Mouse (Mus musculus) limb, embryonic 14.5 days (tissue): ENCODE measurements around the gene Ccl12. TPM values are rescaled to one million over a fixed set of nuclear protein-coding genes. Genes with fewer than 3 reads are reported as not detected.

Source experiments
- ATAC-seq: fragments of 200-750 bp; cut with Nextera tagmentation; 2 replicates; pipeline ENCODE4 v1.8.0; 2017; ENCODE audit warnings: low read depth, moderate number of reproducible peaks, moderate TSS enrichment; ENCODE audit not compliant: low FRiP score
- DNase-seq: peaks from one replicate; pipeline ENCODE4 v3.0.0-alpha.2; 2015; ENCODE audit warnings: low spot score
- H3K27ac ChIP-seq: fragments of 300-500 bp; sonication (generic); replicated peaks from 2 replicates; pipeline ENCODE4 v1.5.1; 2014; ENCODE audit warnings: low read depth, mild to moderate bottlenecking, low read length, moderate library complexity, mixed read lengths
- H3K27me3 ChIP-seq: fragments of 300-500 bp; sonication (generic); 2 replicates; pipeline ENCODE4 v1.6.1; 2014; ENCODE audit warnings: low read length, mixed read lengths; ENCODE audit not compliant: control insufficient read depth, insufficient read depth
- H3K36me3 ChIP-seq: fragments of 300-500 bp; sonication (generic); 2 replicates; pipeline ENCODE4 v1.6.1; 2014; ENCODE audit warnings: mild to moderate bottlenecking, low read length, moderate library complexity, mixed read lengths; ENCODE audit not compliant: control insufficient read depth, insufficient read depth
- H3K4me1 ChIP-seq: fragments of 300-500 bp; sonication (generic); 2 replicates; pipeline ENCODE4 v1.6.1; 2014; ENCODE audit warnings: antibody characterized with exemption, low read length, mixed read lengths; ENCODE audit not compliant: control insufficient read depth, insufficient read depth
- H3K4me2 ChIP-seq: fragments of 300-500 bp; sonication (generic); replicated peaks from 2 replicates; pipeline ENCODE4 v1.6.1; 2014; ENCODE audit warnings: low read depth, mild to moderate bottlenecking, low read length, moderate library complexity; ENCODE audit not compliant: severe bottlenecking
- H3K4me3 ChIP-seq: fragments of 300-500 bp; sonication (generic); replicated peaks from 2 replicates; pipeline ENCODE4 v1.5.1; 2014; ENCODE audit warnings: low read length
- H3K9ac ChIP-seq: fragments of 300-500 bp; sonication (generic); 2 replicates; pipeline ENCODE4 v1.6.1; 2014; ENCODE audit warnings: mild to moderate bottlenecking, low read depth, low read length, moderate library complexity; ENCODE audit not compliant: severe bottlenecking
- H3K9me3 ChIP-seq: fragments of 300-500 bp; sonication (generic); 2 replicates; pipeline ENCODE4 v1.6.1; 2016; ENCODE audit warnings: low read length; ENCODE audit not compliant: control insufficient read depth
- POLR2A ChIP-seq: fragments of 200-500 bp; IDR thresholded peaks from 2 replicates; pipeline ENCODE4 v1.8.0; 2012; ENCODE audit warnings: inconsistent platforms, mild to moderate bottlenecking, moderate library complexity, borderline replicate concordance; ENCODE audit not compliant: insufficient read depth, insufficient read length; ENCODE audit errors: extremely low read depth
- WGBS: fragments of 180-500 bp; shearing (Covaris S2); extraction: QIAGEN DNeasy Blood & Tissue Kit; methylation state at CpG from one replicate; pipeline ENCODE4 v1.1.7; 2014; 5-methylcytosine and 5-hydroxymethylcytosine counted together
- polyA plus RNA-seq, 2 experiments: library from polyadenylated mRNA; depleted of rRNA in 1 of 2; stranded (reverse) in 1 of 2; unstranded in 1 of 2; fragments of >200 nt; fragmentation: Nextera tagmentation in 1 of 2; extraction: Ambion mirVana in 1 of 2; gene quantifications; 2 replicates each; pipeline versions ENCODE4 v1.2.1 to v1.2.3; 2012 to 2014

Ccl12 gene
- polyA plus RNA-seq, 2 experiments = 4.6 to 5.0 TPM

- 68% methylated on average over 3 of the region's 3 CpGs for WGBS
- H3K27me3 ChIP-seq = no peaks in the 10 kb centered on the region
- H3K9ac ChIP-seq = no peak overlapping the region
- no peak overlapping the region for H3K4me2 ChIP-seq
- H3K36me3 ChIP-seq = no peaks in the 10 kb centered on the region
- H3K4me3 ChIP-seq = no peak overlapping the region
- no peak for TF ChIP-seq POLR2A
- ATAC-seq = no peak
- H3K9me3 ChIP-seq = no peaks in the 10 kb centered on the region
- H3K4me1 ChIP-seq = no peaks in the 10 kb centered on the region
- no peak for DNase-seq
- no peak overlapping the region for H3K27ac ChIP-seq
Measured at GRCm38 (mm10) chr11:82080865-82081264, 20.8 kb upstream of the Ccl12 start.

GRCm38 (mm10) chr11:82084360-82084759, 17.3 kb upstream of the Ccl12 start:
- DNase-seq = no peak
- Histone ChIP-seq H3K27me3 (no peaks in the 10 kb centered on the region), H3K27ac (no peak overlapping the region), H3K9me3 (no peaks in the 10 kb centered on the region), H3K4me3 (no peak overlapping the region), H3K4me1 (no peaks in the 10 kb centered on the region), H3K36me3 (no peaks in the 10 kb centered on the region), H3K4me2 (no peak overlapping the region), H3K9ac (no peak overlapping the region)
- 81% methylated on average over 3 of the region's 3 CpGs for WGBS
- ATAC-seq = no peak
- no peak for TF ChIP-seq POLR2A

- H3K9me3 ChIP-seq = no peaks in the 10 kb centered on the region
- no peaks in the 10 kb centered on the region for H3K4me1 ChIP-seq
- no peaks in the 10 kb centered on the region for H3K27me3 ChIP-seq
- H3K9ac ChIP-seq = no peak overlapping the region
- no peak for ATAC-seq
- TF ChIP-seq POLR2A = no peak
- no peak overlapping the region for H3K4me2 ChIP-seq
- WGBS = 81% methylated on average over 10 of the region's 10 CpGs
- DNase-seq = no peak
- H3K36me3 ChIP-seq = no peaks in the 10 kb centered on the region
- H3K27ac ChIP-seq = no peak overlapping the region
- H3K4me3 ChIP-seq = no peak overlapping the region
Measured at GRCm38 (mm10) chr11:82099511-82100323, 1.9 kb upstream of the Ccl12 start.

GRCm38 (mm10) chr11:82101087-82101486, 558 bp upstream of the Ccl12 start:
- Histone ChIP-seq H3K36me3 (no peaks in the 10 kb centered on the region), H3K27ac (no peak overlapping the region), H3K4me3 (no peak overlapping the region), H3K27me3 (no peaks in the 10 kb centered on the region), H3K4me2 (no peak overlapping the region), H3K9ac (no peak overlapping the region), H3K9me3 (no peaks in the 10 kb centered on the region), H3K4me1 (no peaks in the 10 kb centered on the region)
- ATAC-seq = no peak
- no peak for DNase-seq
- no peak for TF ChIP-seq POLR2A
- 74% methylated on average over 4 of the region's 4 CpGs for WGBS

GRCm38 (mm10) chr11:82109611-82110010, 8.0 kb downstream of the Ccl12 start:
- DNase-seq (no peak), ATAC-seq (no peak)
- H3K4me1 ChIP-seq = no peaks in the 10 kb centered on the region
- H3K9ac ChIP-seq = no peak overlapping the region
- no peak overlapping the region for H3K4me2 ChIP-seq
- no peak for TF ChIP-seq POLR2A
- no peak overlapping the region for H3K27ac ChIP-seq
- no peak overlapping the region for H3K4me3 ChIP-seq
- no peaks in the 10 kb centered on the region for H3K9me3 ChIP-seq
- H3K36me3 ChIP-seq = no peaks in the 10 kb centered on the region
- no peaks in the 10 kb centered on the region for H3K27me3 ChIP-seq
